Mouse (Mus musculus) heart, embryonic 10.5 days (tissue): ENCODE results near the gene Slc19a2. TPM values are rescaled to one million over a fixed set of nuclear protein-coding genes. Genes with fewer than 3 reads are reported as not detected.
A peak's percentile ranks its signal among the peaks of the same experiment; 100 is the strongest.

Source experiments
- DNase-seq: peaks from one replicate; pipeline ENCODE4 v3.0.0-alpha.2; 2017; ENCODE audit warnings: low spot score
- H3K27ac ChIP-seq: fragments of 300-500 bp; sonication (generic); 2 replicates; pipeline ENCODE4 v1.5.1; 2016; ENCODE audit warnings: mild to moderate bottlenecking
- H3K27me3 ChIP-seq: fragments of 300-500 bp; sonication (generic); 2 replicates; pipeline ENCODE4 v1.6.1; 2016; ENCODE audit warnings: mild to moderate bottlenecking; ENCODE audit not compliant: poor library complexity, insufficient read depth, severe bottlenecking
- H3K36me3 ChIP-seq: fragments of 300-500 bp; sonication (generic); 2 replicates; pipeline ENCODE4 v1.6.1; 2016; ENCODE audit warnings: mild to moderate bottlenecking, moderate library complexity
- H3K4me1 ChIP-seq: fragments of 300-500 bp; sonication (generic); 2 replicates; pipeline ENCODE4 v1.6.1; 2016; ENCODE audit warnings: mild to moderate bottlenecking
- H3K4me3 ChIP-seq: fragments of 300-500 bp; sonication (generic); 2 replicates; pipeline ENCODE4 v1.5.1; 2016; ENCODE audit warnings: mild to moderate bottlenecking, moderate library complexity
- H3K9me3 ChIP-seq: fragments of 300-500 bp; sonication (generic); 2 replicates; pipeline ENCODE4 v1.6.1; 2016; ENCODE audit warnings: mild to moderate bottlenecking, moderate library complexity
- WGBS: fragments of 180-500 bp; shearing (Covaris S2); methylation state at CpG from one replicate; pipeline ENCODE4 v1.1.7; 2016; 5-methylcytosine and 5-hydroxymethylcytosine counted together
- polyA plus RNA-seq: library from polyadenylated mRNA; unstranded; fragments of >200 nt; fragmentation: Nextera tagmentation; extraction: Ambion mirVana; gene quantifications from 2 replicates; pipeline ENCODE4 v1.2.1, GENCODE M21; 2016

The Slc19a2 gene
- polyA plus RNA-seq, 1 experiment from 2014 or later, result 11.2 TPM

GRCm38 (mm10) chr1:164307124-164307751, 58.4 kb downstream of the Slc19a2 start, which contains the start of gene Blzf1:
Gene Blzf1 (minus strand): TSS chr1:164307489.
- Histone ChIP-seq H3K9me3 (no peaks in the 10 kb centered on the region), H3K36me3 (peaks cover 10% of the 10 kb centered on the region), H3K4me1 (peaks cover 12% of the 10 kb centered on the region; the same call in 1 of the 2 replicates), H3K27ac (peak within 1 kb of the TSS; percentile 91), H3K4me3 (peak within 1 kb of the TSS; percentile 82), H3K27me3 (no peaks in the 10 kb centered on the region)
- under 1% methylated on average over 35 of the region's 35 CpGs for WGBS
- peak; percentile 100 for DNase-seq

DNA sequence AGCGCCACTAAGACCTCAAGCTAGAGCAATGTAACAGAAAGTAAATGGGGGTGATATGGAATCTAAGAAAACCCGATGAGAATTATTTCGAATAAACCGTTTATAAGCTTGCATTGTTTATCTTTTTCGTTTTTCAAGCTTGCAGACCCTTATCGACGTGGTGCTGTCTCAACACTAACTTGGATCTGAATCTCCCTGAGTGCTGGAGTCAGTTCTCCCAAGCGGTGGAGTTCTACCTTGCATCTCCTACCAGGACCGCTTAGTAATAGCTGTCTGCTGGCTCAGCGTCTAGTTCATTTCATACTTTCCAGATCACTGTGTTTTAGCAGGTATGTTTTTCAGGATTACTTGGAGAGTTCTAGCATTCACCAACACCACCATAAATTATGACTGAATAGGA, 59.1 kb downstream of the Slc19a2 start:
- H3K27me3 ChIP-seq, result no peaks in the 10 kb centered on the region
- H3K27ac ChIP-seq, result peak overlapping the region; percentile 91; the same call in 1 of the 2 replicates
- 12% methylated on average over 10 of the region's 10 CpGs for WGBS
- no peak for DNase-seq
- peaks cover 12% of the 10 kb centered on the region; the same call in 1 of the 2 replicates for H3K4me1 ChIP-seq
- H3K36me3 ChIP-seq, result peaks cover 9% of the 10 kb centered on the region; the same call in 1 of the 2 replicates
- H3K9me3 ChIP-seq, result no peaks in the 10 kb centered on the region
- H3K4me3 ChIP-seq, result peak overlapping the region; percentile 82

GRCm38 (mm10) chr1:164314085-164314484, 65.2 kb downstream of the Slc19a2 start:
- Histone ChIP-seq H3K27me3 (no peaks in the 10 kb centered on the region), H3K4me3 (no peak overlapping the region), H3K9me3 (no peaks in the 10 kb centered on the region), H3K27ac (no peak overlapping the region), H3K4me1 (peaks cover 11% of the 10 kb centered on the region), H3K36me3 (peaks cover 11% of the 10 kb centered on the region; the same call in 1 of the 2 replicates)
- no peak for DNase-seq
- 85% methylated on average over 5 of the region's 5 CpGs for WGBS

Other genes starting within 250 kb of the Slc19a2 start
- gene Sele, start 200.8 kb upstream of the Slc19a2 start, polyA plus RNA-seq, result 0.12 TPM in 1 of 2 replicates, not detected in the other
- gene Sell, start 187.1 kb upstream of the Slc19a2 start, polyA plus RNA-seq, result not detected in 2 replicates
- gene Selp, start 133.8 kb upstream of the Slc19a2 start, polyA plus RNA-seq, result 0.06 and 0.13 TPM in 2 replicates
- 0.54 and 0.95 TPM in 2 replicates for gene F5, start 97.2 kb upstream of the Slc19a2 start, polyA plus RNA-seq
- gene Ccdc181, start 26.5 kb downstream of the Slc19a2 start, polyA plus RNA-seq, result 7.6 and 9.3 TPM in 2 replicates
- 21.1 and 27.4 TPM in 2 replicates for gene Nme7, start 55.1 kb downstream of the Slc19a2 start, polyA plus RNA-seq
- 29.4 and 31.3 TPM in 2 replicates for gene Blzf1, start 58.4 kb downstream of the Slc19a2 start, polyA plus RNA-seq
- 181 and 298 TPM in 2 replicates for gene Atp1b1, start 209.3 kb downstream of the Slc19a2 start, polyA plus RNA-seq